Mouse (Mus musculus) CH12.LX (cell line): Measurements from ENCODE around the gene Adgra1.

Source experiments
- BHLHE40 ChIP-seq: IDR thresholded peaks from 2 replicates; pipeline ENCODE4 v1.6.1; 2011; ENCODE audit warnings: mild to moderate bottlenecking, low read depth, low read length, improper control_type of control experiment
- CTCF ChIP-seq, 2 experiments: IDR thresholded peaks in 1 of 2; conservative IDR thresholded peaks in 1 of 2; 2 replicates each; pipeline ENCODE4 v1.5.1; 2011 to 2012; ENCODE audit warnings: low read depth in 2 of 2, low read length in 2 of 2, improper control_type of control experiment in 1 of 2, inconsistent platforms in 1 of 2, mild to moderate bottlenecking in 1 of 2, moderate library complexity in 1 of 2
- ELF1 ChIP-seq: IDR thresholded peaks from 2 replicates; pipeline ENCODE4 v1.6.1; 2014; ENCODE audit warnings: low read depth, mild to moderate bottlenecking, inconsistent platforms, low read length, improper control_type of control experiment
- IRF4 ChIP-seq: IDR thresholded peaks from 2 replicates; pipeline ENCODE4 v1.6.1; 2014; ENCODE audit warnings: low read depth, mild to moderate bottlenecking, inconsistent platforms, low read length, improper control_type of control experiment
- JUN ChIP-seq: IDR thresholded peaks from 2 replicates; pipeline ENCODE4 v1.6.1; 2011; ENCODE audit warnings: low read depth, mild to moderate bottlenecking, low read length, improper control_type of control experiment, moderate library complexity; ENCODE audit not compliant: insufficient read depth
- MAX ChIP-seq: IDR thresholded peaks from 2 replicates; pipeline ENCODE4 v1.6.1; 2011; ENCODE audit warnings: low read length, improper control_type of control experiment
- MEF2A ChIP-seq: IDR thresholded peaks from 2 replicates; pipeline ENCODE4 v1.6.1; 2014; ENCODE audit warnings: low read depth, mild to moderate bottlenecking, inconsistent platforms, low read length, improper control_type of control experiment, borderline replicate concordance
- MYC ChIP-seq: IDR thresholded peaks from 2 replicates; pipeline ENCODE4 v1.6.1; 2011; ENCODE audit warnings: low read depth, mild to moderate bottlenecking, improper control_type of control experiment, low read length
- NELFE ChIP-seq: IDR thresholded peaks from 2 replicates; pipeline ENCODE4 v1.6.1; 2011; ENCODE audit warnings: low read depth, low read length, improper control_type of control experiment
- RCOR1 ChIP-seq: conservative IDR thresholded peaks from 2 replicates; pipeline ENCODE4 v1.6.1; 2012; ENCODE audit warnings: low read depth, mild to moderate bottlenecking, inconsistent platforms, low read length, improper control_type of control experiment
- SIN3A ChIP-seq: IDR thresholded peaks from 2 replicates; pipeline ENCODE4 v1.6.1; 2012; ENCODE audit warnings: low read length, improper control_type of control experiment, inconsistent platforms
- TBP ChIP-seq: conservative IDR thresholded peaks from 2 replicates; pipeline ENCODE4 v1.6.1; 2011; ENCODE audit warnings: low read depth, low read length, improper control_type of control experiment
- TCF12 ChIP-seq: IDR thresholded peaks from 2 replicates; pipeline ENCODE4 v1.6.1; 2014; ENCODE audit warnings: low read depth, mild to moderate bottlenecking, inconsistent platforms, low read length, improper control_type of control experiment
- ZMIZ1 ChIP-seq: IDR thresholded peaks from 2 replicates; pipeline ENCODE4 v1.6.1; 2012; ENCODE audit warnings: low read depth, mild to moderate bottlenecking, inconsistent platforms, low read length, improper control_type of control experiment

GRCm38 (mm10) chr7:139878621-139879020 lies 44.6 kb downstream of the Adgra1 start:
- TF ChIP-seq MYC, result no peak
- TF ChIP-seq TBP, result no peak
- TF ChIP-seq IRF4, result no peak
- no peak for TF ChIP-seq JUN
- no peak for TF ChIP-seq CTCF (conservative IDR thresholded peaks at IDR 0.05 in 1 of 2, IDR thresholded peaks at IDR 0.05 in 1 of 2; ENCODE audit: low read depth in 2 of 2, low read length in 2 of 2)
- TF ChIP-seq NELFE, result no peak
- no peak for TF ChIP-seq BHLHE40
- no peak for TF ChIP-seq RCOR1
- no peak for TF ChIP-seq ZMIZ1
- TF ChIP-seq SIN3A, result no peak
- TF ChIP-seq MAX, result no peak
- no peak for TF ChIP-seq ELF1
- TF ChIP-seq MEF2A, result no peak
- no peak for TF ChIP-seq TCF12
